Mouse (Mus musculus): Measurements from ENCODE around the gene Gm9046.
A peak's percentile ranks its signal among the peaks of the same experiment; 100 is the strongest.
"Not testable (repeated sequence)": the region's sequence is repeated elsewhere in the genome, so short reads cannot be mapped to it uniquely, and the experiment has no call there.

Gm9046 gene

GRCm38 (mm10) chr10:118343155-118343554, at the start of gene Gm9046:
Gene Gm9046 (minus strand): TSS chr10:118343255.
- not testable (repeated sequence) for DNase-seq (ENCODE audit: extremely low spot score, low read depth, low spot score)

- peak; percentile 60 for DNase-seq (ENCODE audit: extremely low spot score, low read depth, low spot score)
These were observed 27.4 kb upstream of the Gm9046 start for GRCm38 (mm10) chr10:118370443-118370842.

- no peak for DNase-seq (ENCODE audit: extremely low spot score, low read depth, low spot score)
These were observed 26.5 kb upstream of the Gm9046 start for GRCm38 (mm10) chr10:118369518-118369917.

GRCm38 (mm10) chr10:118354005-118354404, 10.9 kb upstream of the Gm9046 start, which contains the start of gene Gm9049:
Gene Gm9049 (minus strand): TSS chr10:118354105.
- DNase-seq (ENCODE audit: extremely low spot score, low read depth, low spot score), result not testable (repeated sequence)

- not testable (repeated sequence) for DNase-seq (ENCODE audit: extremely low spot score, low read depth, low spot score)
These were observed 5.5 kb upstream of the Gm9046 start, which contains the start of gene Gm9048 for GRCm38 (mm10) chr10:118348579-118348978. Gene Gm9048 (minus strand): TSS chr10:118348679.

GRCm38 (mm10) chr10:118337731-118338130, 5.3 kb downstream of the Gm9046 start, which contains the start of gene Gm9045:
Gene Gm9045 (minus strand): TSS chr10:118337831.
- not testable (repeated sequence) for DNase-seq (ENCODE audit: extremely low spot score, low read depth, low spot score)

GRCm38 (mm10) chr10:118332308-118332707, 10.7 kb downstream of the Gm9046 start, which contains the start of gene Gm9044:
Gene Gm9044 (minus strand): TSS chr10:118332408.
- not testable (repeated sequence) for DNase-seq (ENCODE audit: extremely low spot score, low read depth, low spot score)

- not testable (repeated sequence) for DNase-seq (ENCODE audit: extremely low spot score, low read depth, low spot score)
These were observed 16.2 kb downstream of the Gm9046 start, which contains the start of gene Gm9040 for GRCm38 (mm10) chr10:118326869-118327268. Gene Gm9040 (minus strand): TSS chr10:118326969.

GRCm38 (mm10) chr10:118319024-118319423, 24.0 kb downstream of the Gm9046 start:
- no peak for DNase-seq (ENCODE audit: extremely low spot score, low read depth, low spot score)

- not testable (repeated sequence) for DNase-seq (ENCODE audit: extremely low spot score, low read depth, low spot score)
These were observed 40.9 kb downstream of the Gm9046 start for GRCm38 (mm10) chr10:118302133-118302532.

- no peak for DNase-seq (ENCODE audit: extremely low spot score, low read depth, low spot score)
These were observed 48.1 kb downstream of the Gm9046 start, which contains the start of gene Iltifb for GRCm38 (mm10) chr10:118294938-118295337. Gene Iltifb (minus strand): TSS chr10:118295038.
